Mouse (Mus musculus) frontal cortex, postnatal 14 days (tissue): ENCODE measurements around the gene Mup8.
"Not testable (repeated sequence)": the region's sequence is repeated elsewhere in the genome, so short reads cannot be mapped to it uniquely, and the experiment has no call there.

Source experiments
- DNase-seq, 2 experiments: peaks; one replicate each; pipeline ENCODE4 v3.0.0; 2022; ENCODE audit warnings: low spot score in 2 of 2

The Mup8 gene

DNA sequence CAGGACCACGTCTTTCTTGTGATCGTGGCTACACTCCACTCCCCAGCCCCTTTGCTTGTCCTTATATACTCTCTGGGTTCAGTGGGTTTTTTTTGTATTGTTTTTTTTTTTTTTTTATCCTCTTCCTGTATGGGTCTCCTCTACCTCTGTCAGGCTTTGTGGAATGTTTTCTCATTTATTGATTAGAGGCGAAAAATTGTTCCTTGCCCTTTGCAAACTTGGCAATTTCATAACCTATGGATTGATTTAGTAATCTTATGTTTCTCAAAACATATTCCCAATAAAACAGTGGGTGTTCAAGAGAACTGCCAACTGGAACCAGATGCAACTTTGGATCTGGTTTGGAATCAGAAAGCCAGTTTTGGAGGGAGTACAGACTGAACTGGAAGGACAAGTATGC, at the start of gene Mup8:
Gene Mup8 (minus strand): TSS at position 101 of the 400 bp plus-strand sequence.
- DNase-seq, result not testable (repeated sequence)

DNA sequence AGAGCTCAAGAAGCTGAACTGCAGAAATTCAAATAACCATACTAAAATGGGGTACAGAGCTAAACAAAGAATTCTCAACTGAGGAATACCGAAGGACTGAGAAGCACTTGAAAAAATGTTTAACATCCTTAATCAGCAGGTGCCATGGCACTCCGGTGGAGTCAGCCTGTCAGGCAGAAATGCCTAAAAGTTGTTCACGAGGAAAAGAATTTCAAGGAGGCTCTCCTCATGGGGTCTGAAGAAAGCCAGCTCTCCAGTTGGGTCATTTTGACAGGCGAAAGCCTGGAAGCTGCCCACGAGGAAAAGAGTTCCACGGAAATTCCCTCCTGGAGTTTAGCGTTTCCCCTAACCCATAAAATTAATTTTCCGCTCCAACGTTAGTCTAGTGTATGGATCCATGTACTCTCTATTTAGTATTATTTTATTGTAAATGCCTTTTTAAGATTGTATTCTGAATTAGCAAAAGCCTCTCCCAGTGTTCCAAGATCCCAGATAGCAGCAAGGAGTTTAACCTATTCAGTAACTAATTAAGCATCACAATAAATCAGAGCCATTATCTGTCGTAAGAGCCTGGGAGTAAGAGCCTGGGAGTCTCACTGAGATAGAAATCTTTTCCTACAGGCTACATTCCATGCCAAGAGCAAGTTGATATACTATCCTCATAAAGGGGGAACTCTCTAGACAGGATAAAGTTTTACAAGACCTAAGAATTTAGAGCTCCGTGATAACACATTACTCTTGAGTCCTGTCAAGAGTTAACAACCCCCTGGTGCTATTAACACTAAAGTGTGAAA, 43.8 kb upstream of the Mup8 start:
- not testable (repeated sequence) for DNase-seq

DNA sequence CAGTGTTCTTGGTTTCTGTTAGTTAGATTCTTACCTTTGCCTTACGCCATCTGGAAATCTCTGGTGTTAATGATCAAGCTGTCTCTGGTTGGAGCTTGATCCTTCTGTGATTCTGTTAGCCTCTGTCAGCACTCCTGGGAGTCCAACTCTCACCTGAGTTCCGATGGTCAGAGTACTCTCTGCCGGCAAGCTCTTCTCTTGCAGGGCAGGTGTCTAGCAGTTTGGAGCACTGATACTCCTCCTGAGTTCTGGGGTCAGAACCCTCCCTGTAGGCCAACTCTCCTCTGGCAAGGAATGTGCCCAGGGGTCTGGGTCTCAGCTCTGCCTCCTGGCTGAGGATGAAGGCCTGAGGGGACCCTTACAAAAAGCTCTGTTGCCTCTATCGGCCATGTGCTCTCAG, 40.3 kb upstream of the Mup8 start:
- DNase-seq, result not testable (repeated sequence)
